Mouse (Mus musculus) G1E (cell line): ENCODE measurements around the gene Ccdc47.

Experiments
- CTCF ChIP-seq: IDR thresholded peaks from 2 replicates; pipeline ENCODE4 v1.5.1; 2012; ENCODE audit warnings: low read depth, low read length, inconsistent platforms, mixed read lengths
- GATA1 ChIP-seq: IDR thresholded peaks from 2 replicates; pipeline ENCODE4 v1.6.1; 2012; ENCODE audit warnings: borderline replicate concordance, low read length, inconsistent platforms, mixed read lengths
- POLR2AphosphoS5 ChIP-seq: IDR thresholded peaks from 2 replicates; pipeline ENCODE4 v1.6.1; 2012; ENCODE audit warnings: low read depth, low read length, inconsistent platforms; ENCODE audit not compliant: insufficient replicate concordance
- TAL1 ChIP-seq: conservative IDR thresholded peaks from 2 replicates; pipeline ENCODE4 v1.6.1; 2012; ENCODE audit warnings: low read depth, low read length, inconsistent platforms, mixed read lengths

GRCm38 (mm10) chr11:106158081-106158929 lies 57.8 kb downstream of the Ccdc47 start:
- TF ChIP-seq CTCF (0 out of 2 replicates have a peak, but pooled peaks have one; percentile 11), TAL1 (no peak), GATA1 (no peak), POLR2AphosphoS5 (no peak)
